Mouse (Mus musculus): ENCODE data around the gene Cttnbp2.

- TF ChIP-seq MAFK (IDR thresholded peaks at IDR 0.05; ENCODE audit: insufficient read depth, low read depth, low read length) (no peak), ZC3H11A (IDR thresholded peaks at IDR 0.05; ENCODE audit: borderline replicate concordance, low read depth, low read length) (no peak)
Measured at GRCm38 (mm10) chr6:18380300-18381202, 134.1 kb downstream of the Cttnbp2 start.
